Mouse (Mus musculus): Measurements from ENCODE around the gene Spata9.
A peak's percentile ranks its signal among the peaks of the same experiment; 100 is the strongest.

DNA sequence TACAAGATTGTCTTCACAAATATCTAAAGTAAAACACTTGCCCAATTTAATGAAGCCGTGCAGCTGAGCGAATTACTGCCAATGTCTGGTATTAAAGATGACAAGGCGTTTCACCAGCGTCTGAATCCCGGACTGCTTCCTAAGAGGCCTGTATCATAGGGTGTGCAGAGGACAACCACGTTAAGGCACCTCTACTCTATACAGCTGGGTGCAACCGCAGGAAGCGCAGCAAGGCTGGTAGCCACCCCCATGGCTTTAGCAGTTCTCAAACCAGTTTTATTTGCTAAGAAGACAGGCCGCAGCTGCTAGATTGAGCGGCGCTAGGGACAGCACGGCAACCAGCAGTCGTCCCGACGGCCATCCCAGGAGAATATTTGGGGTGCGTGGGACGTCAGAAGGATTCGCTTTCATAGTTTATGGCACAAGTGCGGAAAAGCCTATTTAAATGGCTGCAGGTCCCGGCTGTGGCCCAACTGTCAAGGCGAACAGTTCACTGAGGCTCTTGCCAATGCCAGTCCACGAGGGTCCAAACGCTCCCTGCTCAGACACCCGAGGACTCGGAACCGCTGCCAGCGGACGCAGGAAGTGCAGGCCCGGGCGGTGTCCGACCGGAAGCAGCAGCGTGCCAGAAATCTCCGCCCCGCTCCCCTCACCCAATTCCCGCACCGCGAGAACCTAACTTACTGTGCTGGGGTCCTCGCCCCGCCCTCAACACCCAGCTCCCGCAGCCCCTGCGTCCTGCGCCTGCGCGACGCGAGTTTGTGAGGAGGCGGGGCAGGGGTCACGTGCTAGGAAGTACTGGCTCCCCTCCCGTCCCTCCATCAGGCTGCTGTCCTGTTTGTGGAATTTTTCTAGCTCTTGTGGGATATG is 51.3 kb downstream of the Spata9 start, which contains the start of gene Rfesd:
- TF ChIP-seq CTCF (IDR thresholded peaks at IDR 0.05) = no peak
- TF ChIP-seq EP300 (IDR thresholded peaks at IDR 0.05; ENCODE audit: insufficient read depth, low read depth, low read length) = peak; percentile 42; the same call in 1 of the 2 replicates
- peak; percentile 95 for TF ChIP-seq POLR2A (IDR thresholded peaks at IDR 0.05; ENCODE audit: insufficient read depth, low read depth, low read length)
